Mouse (Mus musculus): ENCODE measurements at regions not wholly inside any gene's neighbourhood (a gene's known extent, or its start where the extent isn't known, plus 50 kb on each side); places are given as distances from the start of the nearest gene placed in this dataset.

DNA sequence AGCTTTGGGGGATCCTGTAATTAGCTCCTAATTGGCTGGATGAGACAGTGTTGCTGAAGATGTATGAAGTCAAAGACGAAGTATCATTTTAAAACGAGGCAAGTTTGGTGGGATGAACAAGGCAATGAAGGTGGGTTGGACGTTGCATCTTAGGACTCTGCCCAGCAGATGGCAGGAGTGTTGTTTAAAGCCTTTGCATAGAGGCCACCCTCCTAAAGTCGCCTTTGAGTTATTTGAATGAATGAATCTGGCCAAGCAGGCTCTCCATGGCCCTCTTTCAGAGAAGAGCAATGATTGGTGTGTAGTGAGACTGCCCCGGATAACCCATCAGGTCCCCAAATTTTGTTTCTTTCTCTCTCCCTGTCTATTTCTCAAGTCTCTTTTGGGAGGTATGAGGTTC, 77.5 kb upstream of the Shisa3 start:
- TF ChIP-seq CTCF (IDR thresholded peaks at IDR 0.05; ENCODE audit: borderline replicate concordance, insufficient read depth, low read length): peak; percentile 25; the same call in 1 of the 2 replicates
- TF ChIP-seq POLR2A (IDR thresholded peaks at IDR 0.05; ENCODE audit: low read depth, low read length): no peak

Measured in embryonic fibroblast, embryonic 13.5 days (primary cell).